Mouse (Mus musculus) granulocyte monocyte progenitor cell, adult 5-6 weeks (primary cell): ENCODE results near the gene Prr15l. TPM values are rescaled to one million over a fixed set of nuclear protein-coding genes. Genes with fewer than 3 reads are reported as not detected.
A peak's percentile ranks its signal among the peaks of the same experiment; 100 is the strongest.

ENCODE experiments used
- ATAC-seq: replicated peaks from 2 replicates; pipeline ENCODE4 v1.8.0; 2016; ENCODE audit warnings: mild to moderate bottlenecking, moderate TSS enrichment, inconsistent platforms; ENCODE audit not compliant: poor library complexity, severe bottlenecking
- total RNA-seq, 2 experiments: library from RNA; stranded (forward) in 1 of 2; stranded (reverse) in 1 of 2; fragments of 200-712, 200-1000 nt in 1 of 2; fragments of >200 nt in 1 of 2; fragmentation: Nextera tagmentation in 1 of 2; gene quantifications; 2 replicates each; pipeline ENCODE4 v1.2.3; 2014 to 2017

Prr15l gene
- total RNA-seq (2014; fragmentation: Nextera tagmentation) (not detected in 2 replicates), total RNA-seq (2017) (0.67 TPM in 1 of 2 replicates, not detected in the other)

- no peak for ATAC-seq
Observed at GRCm38 (mm10) chr11:96928088-96928487, at the start of gene Prr15l. Gene Prr15l (plus strand): TSS chr11:96928104.

GRCm38 (mm10) chr11:96878715-96879114 lies 49.2 kb upstream of the Prr15l start:
- peak; percentile 57 for ATAC-seq

GRCm38 (mm10) chr11:96879359-96879758 lies 48.5 kb upstream of the Prr15l start:
- ATAC-seq = no peak

DNA sequence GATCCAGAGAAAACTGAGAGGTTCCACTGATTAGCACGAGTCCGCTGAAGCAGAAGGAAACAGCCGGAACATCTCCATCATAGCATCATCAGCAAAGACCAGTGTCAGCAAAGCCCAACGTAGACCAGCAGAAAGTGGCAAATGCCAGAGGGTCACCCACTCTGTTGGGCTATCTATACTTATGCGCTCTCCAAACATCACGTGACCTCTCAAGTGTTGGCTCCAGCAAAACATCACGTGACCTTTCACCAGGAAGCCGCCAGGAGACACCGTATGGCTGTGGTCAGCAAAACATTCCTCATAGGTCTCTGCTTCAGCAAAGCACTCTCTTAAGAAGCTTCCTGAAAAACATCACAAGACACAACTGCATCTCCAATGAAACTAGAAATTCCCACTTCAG lies 47.6 kb upstream of the Prr15l start:
- ATAC-seq = no peak

DNA sequence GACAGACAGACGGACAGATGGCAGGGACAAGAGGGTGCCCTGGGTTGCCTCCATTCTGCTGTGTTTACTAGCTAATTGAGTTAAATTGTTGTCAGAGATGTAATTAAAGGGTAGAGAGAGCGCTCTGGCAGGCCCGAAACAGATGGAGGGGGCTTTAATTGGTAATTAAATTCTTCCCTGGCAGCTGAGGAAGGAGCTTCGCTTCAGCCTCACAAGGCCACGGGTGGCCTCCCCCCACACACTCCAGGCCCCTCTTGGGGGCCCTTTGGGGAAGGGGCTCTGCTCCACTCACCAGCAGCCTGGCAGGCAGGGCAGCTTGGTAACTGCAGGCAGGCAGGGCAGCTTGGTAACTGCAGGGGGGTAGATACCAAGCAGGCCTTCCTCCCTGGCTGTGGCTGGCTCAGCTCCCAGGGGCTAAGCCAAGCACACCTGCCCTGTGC lies 42.0 kb upstream of the Prr15l start:
- no peak for ATAC-seq

- no peak for ATAC-seq
Observed at GRCm38 (mm10) chr11:96886942-96887546, 40.9 kb upstream of the Prr15l start.

- ATAC-seq = no peak
Observed at GRCm38 (mm10) chr11:96891784-96892527, 35.9 kb upstream of the Prr15l start.

DNA sequence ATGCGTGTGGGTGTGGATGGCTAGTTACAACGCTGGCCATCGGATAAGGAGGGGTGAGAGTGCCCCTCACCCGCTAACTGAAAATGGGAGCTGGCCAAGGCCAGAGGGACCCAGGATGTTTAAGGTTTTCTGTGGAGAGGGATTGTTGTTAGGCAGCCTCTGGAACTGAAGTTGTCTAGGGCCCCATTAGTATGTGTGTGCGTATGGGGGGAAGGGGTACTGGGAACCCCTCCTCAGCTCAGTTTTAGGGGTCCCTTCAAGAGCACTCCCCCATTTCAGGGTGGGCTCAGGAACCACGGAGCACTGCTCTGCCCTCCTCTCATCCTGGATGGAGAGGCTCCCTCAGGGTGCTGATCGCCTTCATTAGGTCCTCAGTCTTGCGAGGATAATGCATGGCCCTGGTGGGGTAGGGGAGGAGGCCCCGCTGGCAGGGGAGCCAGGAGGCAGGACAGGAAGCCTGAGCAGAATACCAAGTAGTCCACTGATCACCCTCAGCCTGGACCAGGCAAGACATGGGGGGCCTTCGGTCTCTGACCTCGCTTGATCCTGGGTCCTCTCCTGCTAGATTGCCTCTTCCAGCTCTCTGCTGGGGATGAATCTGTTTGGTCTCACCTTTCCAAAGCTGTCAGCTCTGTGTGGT lies 34.6 kb upstream of the Prr15l start:
- no peak for ATAC-seq

DNA sequence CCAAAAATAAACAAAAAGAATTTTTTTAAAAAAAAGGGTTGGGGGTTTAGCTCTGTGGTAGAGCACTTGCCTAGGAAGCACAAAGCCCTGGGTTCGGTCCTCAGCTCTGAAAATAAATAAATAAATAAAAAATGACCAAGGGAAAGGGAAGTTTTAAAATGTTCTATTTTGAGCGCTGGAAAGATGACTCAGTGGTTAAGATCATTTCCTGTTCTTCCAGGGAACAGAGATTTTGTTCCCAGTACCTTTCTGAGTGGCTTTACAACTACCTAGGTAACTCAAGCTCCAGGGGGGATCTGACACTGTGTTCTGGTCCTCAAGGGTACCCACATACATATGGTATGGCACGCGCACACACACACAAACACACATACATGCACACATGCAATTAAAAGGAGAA lies 32.0 kb upstream of the Prr15l start:
- no peak; the same call in 1 of the 2 replicates for ATAC-seq

DNA sequence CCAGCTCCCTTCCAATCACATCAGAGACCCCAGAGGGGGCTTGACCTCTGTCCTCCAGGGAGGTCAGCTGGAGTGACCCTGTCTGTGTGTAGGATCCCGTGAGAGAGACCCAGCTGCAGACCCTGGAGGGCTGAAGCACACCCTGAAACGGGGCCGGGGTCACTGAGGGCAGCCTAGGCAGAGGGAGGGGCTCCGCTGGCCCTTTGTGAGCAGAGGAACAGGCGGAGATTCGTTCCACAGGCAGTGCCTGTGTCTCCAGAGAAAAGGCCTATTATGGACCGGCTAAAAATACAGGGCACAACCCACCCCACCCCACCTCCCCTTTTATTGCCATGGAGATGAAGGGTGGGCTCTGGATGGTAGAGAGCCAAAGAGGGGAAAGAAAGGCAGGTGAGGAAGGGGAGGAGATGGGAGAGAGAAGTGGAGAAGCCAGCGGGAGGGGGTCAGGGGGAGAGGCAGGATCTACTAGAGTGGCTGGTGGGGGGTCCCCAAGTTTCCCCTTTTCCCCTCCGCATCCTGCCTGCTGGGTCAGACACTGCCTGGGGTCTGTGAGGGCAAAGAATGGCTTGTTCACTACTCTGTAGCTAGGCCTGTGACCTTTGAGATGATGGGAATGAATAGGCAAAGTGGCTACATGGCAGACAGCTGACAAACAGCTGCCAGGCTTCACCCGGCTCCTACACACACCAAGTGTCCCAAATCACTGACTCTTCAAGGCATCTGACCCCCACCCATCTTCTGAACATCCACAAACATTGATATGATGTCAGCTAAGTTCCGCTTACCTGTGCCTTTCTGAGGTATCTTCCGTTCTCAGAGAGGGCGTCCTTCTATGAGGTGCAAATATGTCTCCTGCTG lies 28.2 kb upstream of the Prr15l start:
- no peak for ATAC-seq

DNA sequence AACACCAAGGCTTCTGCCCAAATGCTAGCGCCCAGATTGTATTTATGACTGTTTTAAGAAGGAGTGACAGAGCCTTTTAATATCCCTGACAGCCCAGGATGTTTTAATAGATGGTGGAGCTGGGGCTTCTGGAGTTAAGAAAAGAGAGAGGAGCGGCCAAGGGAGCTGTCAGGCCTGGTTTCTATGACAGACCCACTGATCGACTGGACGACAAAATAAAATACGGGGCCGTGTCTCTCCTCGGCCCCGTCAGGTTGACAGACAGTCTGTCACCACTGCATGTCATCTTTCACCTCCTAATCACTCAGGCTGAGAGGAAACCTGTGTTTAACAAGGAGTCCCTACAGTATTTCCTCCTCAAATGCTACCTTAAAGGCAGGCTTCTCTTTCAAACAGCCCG lies 26.6 kb upstream of the Prr15l start:
- ATAC-seq = no peak

GRCm38 (mm10) chr11:96902639-96903635 lies 25.0 kb upstream of the Prr15l start:
- no peak for ATAC-seq

DNA sequence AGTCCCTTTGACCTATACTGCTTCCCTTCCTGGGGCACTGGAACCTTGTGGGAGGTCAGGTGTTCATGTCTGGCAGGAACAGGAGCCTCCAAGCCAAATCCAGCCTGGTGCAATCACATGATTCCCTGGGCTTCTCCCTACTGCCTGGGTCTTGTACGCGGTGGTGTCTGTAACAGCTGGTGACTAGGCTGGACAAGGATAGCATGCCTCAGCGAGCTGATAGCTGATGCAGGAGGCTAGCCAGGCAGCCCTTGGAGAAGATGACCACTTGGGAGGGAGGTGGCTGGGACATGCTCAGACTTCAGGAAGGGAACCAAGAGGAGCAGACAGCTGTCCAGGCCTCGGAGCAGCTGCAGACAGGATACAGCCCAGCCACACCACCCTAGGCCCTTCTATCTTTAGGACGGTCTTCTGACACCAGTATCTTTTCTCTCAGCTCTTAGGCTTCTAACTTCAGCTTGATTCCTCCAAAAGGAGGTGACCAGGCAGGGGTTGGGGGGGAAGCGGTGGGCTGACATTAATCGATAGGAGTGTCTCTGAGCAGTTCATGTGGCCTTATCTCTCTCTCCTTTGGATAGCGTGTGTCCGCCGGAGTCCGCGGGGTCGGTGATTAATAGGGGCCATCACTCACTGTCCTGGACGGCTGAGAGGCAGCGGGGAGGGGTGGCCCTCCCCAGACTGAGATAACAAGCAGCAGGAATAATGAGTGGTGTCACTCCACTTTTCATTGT lies 21.3 kb upstream of the Prr15l start:
- ATAC-seq = no peak

- ATAC-seq = no peak
Observed at GRCm38 (mm10) chr11:96908594-96908993, 19.3 kb upstream of the Prr15l start.

DNA sequence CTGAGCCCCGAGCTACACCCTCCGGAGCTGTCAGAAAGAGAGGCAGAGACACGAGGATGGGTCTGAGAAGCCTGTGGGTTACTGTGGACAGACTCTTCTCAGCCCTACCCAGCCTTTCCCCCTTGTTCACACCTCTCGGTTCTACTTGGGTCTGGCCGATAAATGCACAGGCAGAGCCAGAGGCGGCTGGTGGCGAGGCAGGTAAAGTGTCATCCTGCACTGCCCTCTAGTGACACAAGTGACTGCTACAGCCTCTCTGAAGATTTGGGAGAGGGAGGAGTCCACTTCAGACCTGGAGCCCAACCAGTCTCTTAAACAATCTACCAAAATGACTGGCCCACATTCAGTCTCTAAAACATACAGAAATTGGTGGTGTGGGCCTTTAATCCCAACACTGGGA lies 17.9 kb upstream of the Prr15l start:
- peak; percentile 83 for ATAC-seq

DNA sequence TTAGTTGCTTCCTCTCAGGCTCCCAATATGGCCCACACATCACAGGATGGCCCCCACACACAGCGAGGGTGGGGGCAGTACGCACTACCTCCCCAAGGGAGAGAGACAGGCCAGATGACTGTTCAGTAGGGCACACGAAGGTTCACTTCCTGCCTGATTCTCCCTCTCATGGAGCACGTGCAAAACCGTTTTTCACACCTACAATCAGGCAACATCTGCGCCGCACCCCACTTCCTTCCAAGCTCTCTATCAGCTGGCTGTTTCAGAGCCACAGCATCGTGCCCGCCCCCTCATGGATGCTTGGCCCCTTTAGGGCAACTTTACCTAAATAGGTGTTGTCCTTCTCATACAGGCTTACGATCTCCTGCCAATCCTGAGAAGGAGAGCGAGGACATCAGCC lies 15.2 kb upstream of the Prr15l start:
- ATAC-seq = no peak

DNA sequence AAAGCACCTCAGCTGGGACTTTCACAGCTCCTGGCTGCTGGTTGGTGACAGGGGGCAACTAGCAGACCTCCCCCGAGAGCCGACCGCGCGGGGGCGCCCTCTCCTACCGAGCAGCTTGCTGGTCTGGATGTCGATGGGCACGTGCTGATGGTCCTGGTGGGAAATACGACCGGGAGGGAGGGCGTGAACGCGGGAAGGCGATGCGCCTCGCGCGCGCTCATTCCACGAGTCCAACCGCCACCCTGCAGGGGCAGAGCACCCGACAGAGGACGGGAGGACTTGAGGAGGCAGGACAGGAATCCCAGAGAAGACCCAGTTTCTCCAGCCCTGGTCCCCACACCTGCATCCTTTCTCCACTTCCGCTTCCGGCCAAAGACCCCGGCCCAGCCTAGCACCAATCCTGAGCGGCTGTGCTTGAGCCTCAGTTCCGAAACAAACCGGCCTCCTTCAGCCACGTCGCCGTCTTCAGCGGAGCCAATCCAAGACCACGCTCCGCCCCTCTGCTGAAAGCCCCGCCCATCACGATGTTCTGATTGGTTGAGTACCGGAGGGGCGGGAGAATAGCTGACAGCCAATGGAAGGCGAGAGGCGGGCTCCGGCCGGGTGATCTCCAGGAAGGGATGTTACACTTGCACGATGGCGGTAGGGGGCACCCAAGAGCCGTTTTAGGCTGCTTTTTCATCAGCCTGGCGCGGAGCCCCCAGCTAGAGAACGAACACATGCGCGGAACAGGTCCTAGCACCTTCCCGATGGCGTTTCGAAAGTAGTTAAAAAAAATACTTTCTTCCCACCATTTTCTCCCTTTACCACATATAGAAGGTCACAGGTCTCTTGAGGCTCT lies 11.6 kb upstream of the Prr15l start, which contains the start of gene Cdk5rap3:
Cdk5rap3 (minus strand) TSS at position 453 of the 841 bp plus-strand sequence.
- peak; percentile 96 for ATAC-seq
